Mouse (Mus musculus) cerebellum, adult (tissue): ENCODE results near the gene Gbp7.
A peak's percentile ranks its signal among the peaks of the same experiment; 100 is the strongest.

Experiments
- ATAC-seq: cut with Nextera tagmentation; 2 replicates; pipeline ENCODE4 v1.9.2; 2017; ENCODE audit warnings: mild to moderate bottlenecking, moderate library complexity, mixed read lengths; ENCODE audit not compliant: insufficient number of reproducible peaks, low FRiP score, low TSS enrichment

Gene Gbp7

DNA sequence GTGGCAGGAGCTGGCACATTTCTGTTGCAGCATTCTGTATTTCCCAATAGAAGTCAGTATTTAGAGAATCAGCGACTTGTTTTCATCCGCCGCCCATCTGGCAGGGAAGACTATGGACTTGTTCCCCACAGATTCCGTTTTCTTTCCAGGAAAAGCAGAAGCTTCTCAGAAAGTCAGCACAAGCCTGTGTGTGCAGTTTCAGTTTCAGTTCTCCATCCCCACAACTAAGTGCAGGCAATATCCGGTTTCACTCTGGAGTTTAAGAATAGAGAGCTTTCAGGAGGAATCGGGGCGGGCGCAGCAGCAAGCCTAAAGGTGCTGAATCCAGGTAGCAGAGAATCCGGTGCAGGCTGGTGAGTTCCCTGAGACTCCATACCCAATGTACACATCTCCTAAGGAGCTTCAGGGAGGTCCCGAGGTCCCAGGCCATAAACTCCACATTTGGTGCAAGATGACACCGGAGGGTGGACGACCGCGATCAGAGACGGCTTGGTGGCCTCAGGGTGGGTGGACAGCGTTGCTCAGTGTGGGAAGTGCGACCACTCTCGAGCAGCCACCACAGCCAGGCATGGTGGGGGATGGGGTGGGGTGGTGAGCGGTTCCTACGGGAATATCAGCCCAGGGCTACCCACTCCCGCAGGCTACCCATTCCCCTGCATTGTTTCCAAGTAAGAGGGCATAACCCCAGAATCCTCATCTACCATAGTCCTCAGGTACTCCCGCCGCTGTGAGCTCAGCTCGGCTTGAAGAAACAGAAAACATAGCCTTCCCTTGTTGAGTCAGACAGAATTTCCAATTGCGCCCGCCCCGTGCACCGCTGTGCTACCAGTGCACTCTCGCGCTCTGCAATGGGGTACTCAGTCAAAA lies at the start of gene Gbp7:
TSS of gene Gbp7 (plus strand) at position 256 of the 867 bp plus-strand sequence.
- ATAC-seq = peak; percentile 41

DNA sequence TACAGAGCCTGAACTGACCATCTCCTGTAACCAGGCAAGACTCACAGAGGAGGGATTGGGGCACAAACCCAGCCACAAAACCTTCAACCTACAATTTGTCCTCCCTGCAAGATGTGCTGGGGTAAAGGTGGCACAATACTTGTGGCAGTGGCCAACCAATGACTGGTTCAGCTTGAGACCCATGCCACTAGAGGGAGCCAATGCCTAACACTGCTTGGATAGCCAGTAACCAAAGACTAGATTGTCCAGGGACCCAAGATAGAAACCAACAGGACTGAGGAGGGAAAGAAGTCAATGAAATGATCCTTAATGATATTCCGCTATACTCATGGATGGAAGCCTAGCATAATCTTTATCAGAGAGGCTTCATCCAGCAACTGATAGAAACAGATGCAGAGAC lies 39.7 kb upstream of the Gbp7 start:
- peak; percentile 88 for ATAC-seq

DNA sequence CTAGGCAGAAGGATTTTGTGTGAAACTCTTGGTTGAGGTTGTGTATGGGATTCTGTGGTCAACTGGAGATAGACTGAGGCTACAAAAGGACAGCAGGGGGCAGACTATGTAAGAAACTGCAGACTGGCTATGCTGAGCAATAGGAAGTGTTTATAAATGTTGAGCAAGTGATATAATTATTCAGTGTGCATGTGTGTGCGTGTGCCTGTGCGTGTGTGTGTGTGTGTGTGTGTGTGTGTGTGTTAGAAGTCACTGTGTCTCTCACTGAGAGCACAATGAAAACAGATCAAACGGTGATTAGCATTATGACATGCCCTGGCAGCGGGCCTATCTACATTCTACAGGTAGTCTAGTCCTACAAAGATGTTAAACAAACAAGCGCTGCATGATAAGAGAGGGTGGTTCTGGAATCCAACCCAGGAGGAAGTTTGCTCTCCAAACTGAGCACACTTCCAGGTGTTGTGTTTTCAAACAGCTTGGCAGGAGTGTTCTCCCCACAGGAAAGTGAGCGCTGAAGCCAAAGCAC lies 36.5 kb upstream of the Gbp7 start, which contains the start of gene Gbp5:
TSS of gene Gbp5 (plus strand) at position 443 of the 526 bp plus-strand sequence.
- no peak for ATAC-seq

DNA sequence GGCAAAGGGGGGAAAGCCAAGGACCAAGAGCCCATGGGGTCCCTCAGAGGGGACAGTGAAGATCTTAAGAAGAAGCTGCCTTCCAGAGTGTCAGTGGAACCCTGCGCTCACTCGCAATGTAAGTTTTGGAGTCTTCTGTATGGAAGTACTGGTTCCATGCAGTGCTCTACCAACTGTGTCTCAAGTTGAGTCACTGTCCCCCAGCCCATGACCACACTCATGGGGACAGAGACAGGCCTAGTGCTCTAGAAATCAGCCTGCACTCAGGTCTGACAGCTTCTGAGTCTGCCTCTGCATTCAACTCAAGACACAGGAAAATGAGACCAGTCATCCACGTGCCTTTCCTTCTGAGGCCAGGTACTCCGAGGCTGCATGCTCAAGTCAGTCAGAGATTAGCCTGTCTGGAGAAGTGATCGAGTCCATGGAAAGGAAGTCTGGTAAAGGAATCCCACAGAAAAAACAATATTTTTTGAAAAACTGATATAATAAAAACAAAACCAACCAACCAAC lies 34.9 kb upstream of the Gbp7 start:
- ATAC-seq = no peak

DNA sequence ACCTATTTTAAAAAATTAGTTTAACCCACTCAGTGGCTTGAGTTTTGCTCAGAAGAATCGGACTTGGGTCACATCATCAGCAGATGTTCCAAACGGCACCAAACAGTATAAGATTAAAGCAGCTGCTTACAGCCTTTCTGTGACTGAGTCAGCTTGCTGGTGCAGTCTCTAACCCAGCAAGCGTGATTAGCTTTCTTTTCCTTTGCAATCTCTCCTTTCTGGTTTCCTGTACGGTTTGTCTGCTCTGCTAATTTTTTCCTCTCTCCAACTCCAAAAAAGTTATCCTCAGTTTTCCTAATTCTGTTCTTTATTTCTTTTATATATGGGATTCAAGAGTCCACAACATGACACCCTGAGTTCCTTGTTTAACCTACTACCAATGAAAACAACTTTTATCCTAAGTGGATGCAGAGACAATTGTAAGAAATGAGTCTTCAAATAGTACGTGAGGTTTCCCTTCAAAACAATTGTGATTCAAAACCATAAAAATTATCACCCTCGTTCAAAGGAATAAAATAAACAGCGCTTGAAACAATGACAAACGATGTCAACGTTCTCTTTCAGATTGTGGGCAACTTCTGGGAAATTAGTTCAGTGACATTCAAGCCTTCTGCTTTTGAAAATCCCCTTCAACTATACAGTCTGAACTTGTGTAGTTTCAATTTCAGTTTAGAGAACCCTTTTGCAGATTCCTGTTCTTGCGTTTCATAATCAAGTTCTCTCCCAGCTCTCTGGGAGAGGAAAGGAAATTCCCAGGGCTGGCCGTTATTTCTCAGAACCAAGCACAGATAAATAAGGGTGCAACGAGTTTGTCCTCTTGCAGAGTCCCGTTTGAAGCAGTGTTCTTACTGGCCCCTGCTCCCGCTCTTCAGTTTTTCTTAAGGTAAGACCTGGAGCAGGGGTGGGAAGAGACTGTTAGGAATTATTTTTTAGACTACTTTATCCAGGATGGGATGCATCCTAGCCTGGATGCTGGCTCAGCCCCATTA lies 33.7 kb upstream of the Gbp7 start:
- ATAC-seq = no peak

DNA sequence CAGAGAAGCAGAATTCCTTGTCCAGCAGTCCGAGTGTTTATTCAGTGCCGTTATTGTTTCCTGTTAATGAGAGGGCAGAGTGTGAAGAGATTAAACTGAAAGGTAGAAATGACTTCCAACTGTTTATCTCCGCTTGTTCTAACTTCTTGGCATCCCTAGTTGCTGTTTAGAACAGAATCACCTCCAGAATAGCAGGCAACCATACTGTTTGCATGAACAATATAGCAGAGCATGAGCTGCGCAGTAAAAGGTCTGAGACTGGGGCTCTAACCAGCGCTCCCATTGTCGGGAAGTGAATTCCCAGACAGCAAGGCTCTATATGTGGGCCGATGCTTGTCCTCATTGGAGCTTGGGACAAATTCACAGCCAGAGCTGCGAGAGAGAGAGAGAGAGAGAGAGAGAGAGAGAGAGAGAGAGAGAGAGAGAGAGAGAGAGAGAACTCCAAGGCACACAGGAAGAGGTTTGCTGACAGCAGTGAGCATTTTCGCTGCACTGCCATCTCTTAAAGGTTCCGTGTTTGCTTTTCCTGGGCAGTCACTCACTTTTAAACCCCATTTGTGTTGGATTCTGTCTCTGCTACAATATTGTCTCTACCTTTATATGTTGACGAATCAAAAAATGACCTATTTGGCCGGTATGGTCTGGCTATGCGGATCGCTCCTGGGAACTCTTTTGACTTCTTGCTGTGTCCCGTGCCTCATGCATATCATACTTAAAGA lies 32.9 kb upstream of the Gbp7 start:
- no peak for ATAC-seq

DNA sequence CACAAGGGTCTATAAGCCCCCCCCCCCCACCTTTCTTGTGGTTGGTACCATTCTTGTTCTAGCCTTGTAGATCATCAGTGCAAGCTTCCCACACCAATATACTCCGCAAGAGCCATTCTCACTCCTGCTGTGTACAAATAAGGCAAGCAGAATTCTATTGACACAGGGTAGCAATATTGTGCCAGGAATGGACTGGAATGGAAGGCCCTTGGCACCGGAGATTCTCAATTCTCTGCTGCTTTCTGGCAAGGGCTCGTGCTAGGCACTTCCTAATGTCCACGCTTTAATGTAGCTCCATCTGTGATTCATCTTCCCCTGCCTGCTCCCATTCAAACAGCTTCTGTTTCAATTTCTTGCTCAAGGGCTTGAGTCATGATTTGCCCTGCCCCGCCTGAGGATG lies 31.2 kb upstream of the Gbp7 start:
- peak; percentile 96 for ATAC-seq

DNA sequence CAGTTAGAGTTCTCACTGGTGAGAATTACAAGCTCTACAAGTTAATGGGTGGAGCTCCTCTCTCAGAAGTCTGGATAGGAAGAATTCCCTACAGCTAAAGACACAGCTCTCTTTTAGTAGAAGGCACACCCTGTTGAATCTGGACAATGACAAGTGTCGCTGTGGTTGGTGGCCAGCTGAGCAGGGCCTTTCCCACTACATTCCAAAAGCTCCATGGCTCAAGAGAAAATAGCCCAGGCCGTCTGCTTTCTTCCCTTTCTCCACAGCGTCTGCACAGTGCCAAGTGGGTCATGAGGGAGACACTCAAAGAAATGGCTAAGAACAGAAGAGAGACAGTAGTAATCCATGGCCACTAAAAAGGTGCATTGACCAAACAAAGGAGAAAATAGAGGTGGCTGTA lies 2.0 kb upstream of the Gbp7 start:
- no peak for ATAC-seq

DNA sequence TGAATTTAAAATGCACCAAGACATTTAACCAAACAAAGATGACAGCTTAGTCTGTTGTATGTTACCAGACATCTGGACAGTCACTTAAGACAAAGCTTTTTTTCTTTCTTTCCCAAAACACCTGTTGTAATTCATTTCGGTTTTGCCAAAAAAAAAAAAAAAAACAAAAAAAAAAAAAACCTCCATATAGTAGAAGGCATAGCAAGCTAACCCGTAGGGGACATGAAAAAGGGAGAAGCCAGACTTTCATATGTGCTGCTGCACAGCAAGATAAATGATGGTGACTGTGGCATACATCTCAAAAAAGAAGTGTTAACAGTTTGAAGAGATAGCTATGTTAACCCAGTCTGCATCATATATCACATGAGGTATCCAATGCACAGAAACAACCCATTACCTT lies 545 bp upstream of the Gbp7 start:
- ATAC-seq = no peak

DNA sequence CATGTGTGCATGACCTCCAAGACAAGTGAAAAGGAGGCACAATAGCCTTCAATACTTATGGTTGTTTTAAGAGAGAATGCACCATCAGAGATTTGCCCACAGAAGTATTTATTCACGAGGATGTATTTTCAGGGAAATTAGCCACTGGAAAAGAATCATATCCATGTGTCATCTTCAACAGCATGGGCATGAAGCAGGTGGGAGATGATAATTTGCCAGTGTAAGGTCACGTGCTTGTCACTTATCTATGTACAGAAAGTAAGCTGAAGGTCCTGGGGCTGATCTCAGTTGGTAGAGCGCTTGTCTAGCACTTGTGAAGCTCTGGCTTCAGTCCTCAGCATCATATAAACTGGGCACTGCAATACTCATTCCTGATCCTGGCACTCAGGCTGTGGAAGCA lies 1.5 kb downstream of the Gbp7 start:
- no peak for ATAC-seq

DNA sequence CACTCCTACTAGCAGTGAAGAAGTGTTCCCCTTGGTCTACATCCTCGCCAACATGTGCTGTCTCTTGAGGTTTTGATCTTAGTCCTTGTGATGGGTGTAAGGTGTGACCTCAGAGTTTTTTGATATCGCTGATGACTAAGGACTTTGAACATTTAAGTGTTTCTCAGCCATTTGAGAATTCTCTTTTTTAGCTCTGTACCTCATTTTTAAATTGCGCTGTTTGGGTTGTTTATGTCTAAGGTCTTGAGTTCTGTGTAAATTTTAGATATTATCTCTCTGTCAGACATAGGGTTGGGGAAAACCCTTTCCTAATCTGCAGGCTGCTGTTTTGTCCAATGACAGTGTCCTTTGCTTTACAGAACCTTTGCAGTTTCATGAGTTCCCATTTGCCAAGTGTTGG lies 3.0 kb downstream of the Gbp7 start:
- ATAC-seq = no peak

DNA sequence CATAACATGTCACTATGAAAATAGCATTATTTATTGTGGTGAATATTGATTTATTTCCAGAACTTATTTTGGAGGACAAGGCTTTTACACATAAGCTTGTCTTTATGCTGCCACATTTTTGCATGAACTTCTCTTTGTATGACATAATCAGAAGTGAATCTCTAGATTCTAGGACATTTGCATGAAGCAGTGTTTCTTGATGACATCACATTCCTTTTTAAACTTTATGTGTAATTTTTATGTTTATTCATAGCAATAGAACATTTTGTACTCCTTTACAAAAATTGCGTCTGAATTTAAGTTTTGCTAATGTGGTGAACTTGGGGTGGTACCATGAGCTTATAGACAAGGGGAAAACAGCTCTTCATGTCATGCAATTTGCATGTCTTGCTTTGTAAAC lies 5.5 kb downstream of the Gbp7 start:
- no peak for ATAC-seq

DNA sequence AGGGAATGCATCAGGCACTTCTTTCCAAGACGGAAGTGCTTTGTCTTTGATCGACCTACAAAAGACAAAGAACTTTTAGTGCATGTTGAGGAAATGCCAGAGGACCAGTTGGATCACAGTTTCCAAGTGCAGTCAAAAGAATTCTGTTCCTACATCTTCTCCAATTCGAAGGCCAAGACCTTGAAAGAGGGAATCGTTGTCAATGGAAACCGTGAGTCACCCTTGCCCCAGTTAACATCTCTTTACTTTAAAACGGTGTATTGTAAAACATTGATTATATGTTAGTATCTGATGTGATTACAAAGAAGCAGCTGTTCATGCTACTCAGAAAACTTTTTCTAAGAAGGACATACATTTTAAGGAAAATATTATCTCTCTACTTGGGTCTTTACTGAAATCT lies 11.2 kb downstream of the Gbp7 start:
- ATAC-seq = no peak

DNA sequence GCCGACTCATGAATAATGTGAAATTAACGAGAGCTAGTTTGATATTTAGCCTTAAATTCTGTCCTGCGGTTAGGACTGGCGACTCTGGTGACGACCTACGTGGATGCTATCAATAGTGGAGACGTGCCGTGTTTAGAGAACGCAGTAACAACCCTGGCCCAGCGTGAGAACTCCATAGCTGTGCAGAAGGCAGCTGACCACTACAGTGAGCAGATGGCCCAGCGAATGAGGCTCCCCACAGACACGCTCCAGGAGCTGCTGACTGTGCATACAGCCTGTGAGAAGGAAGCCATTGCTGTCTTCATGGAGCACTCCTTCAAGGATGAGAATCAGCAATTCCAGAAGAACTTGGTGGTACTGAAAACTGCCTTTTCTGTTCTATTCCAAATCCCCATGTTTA lies 12.6 kb downstream of the Gbp7 start:
- peak; percentile 39 for ATAC-seq

DNA sequence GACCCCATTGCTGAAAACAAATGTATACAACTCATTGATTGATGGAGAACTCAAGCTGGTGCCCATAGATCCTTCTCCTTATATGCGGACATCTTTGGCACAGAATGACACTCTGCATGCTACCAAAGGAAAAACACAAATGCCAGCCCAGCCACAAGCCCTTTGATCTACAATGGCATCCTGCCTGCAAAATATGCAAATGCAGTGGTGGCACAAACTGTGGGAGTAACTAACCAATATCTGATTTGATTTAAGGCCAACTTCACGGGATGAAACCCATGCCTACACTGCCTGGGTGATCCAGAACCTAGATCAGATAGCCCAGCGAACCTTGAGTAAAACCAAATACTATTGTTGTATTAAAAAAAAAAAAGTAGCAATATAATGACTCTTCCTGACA lies 16.5 kb downstream of the Gbp7 start:
- ATAC-seq = no peak

DNA sequence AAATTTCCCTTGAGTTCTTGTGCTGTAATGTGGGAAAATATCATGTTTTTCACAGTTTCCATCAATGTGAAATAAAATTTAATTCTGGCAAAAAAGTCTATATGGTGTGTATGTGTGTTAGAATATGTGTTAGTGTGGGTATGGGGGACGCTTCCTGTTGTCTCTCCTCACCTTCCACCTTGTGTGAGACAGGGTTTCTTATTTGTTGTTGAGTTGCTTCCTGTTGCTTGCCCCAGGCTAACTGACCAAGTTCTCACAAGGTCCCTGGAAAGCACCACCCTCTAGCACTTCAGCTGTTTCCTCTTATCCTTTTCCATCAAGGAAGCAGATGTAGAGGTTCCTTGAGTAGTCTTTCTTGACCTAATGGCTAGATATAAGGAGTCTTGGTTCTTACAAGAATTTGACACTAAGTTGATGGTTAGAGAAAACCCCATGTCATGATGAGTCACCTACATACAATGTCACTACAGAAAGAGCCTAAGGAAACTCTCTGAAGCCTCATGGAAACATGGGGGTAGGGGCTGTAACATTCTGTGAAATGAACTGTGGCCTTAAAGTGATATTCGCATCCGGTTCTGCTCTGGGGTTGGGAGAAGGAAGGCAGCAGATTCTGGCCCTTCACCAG lies 20.0 kb downstream of the Gbp7 start:
- ATAC-seq = no peak

DNA sequence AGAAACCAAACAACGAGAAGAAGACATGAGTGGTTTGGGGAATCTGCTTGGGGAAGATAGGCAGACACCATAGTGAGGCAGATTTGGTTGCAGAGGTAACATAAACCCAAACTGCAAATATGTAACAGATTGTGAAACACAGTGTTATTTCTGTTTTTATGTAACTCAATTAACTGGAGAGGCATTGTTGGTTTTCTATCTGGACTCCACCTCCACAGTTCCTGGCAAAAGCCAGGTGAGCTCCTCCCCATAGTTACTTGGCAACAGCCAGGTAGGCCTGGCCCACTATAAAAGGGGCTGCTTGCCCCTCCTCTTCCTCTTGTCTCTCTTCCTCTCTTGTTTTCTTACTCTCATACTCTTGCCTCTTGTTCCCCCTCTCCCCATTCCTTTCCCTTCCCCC lies 24.5 kb downstream of the Gbp7 start:
- no peak for ATAC-seq

DNA sequence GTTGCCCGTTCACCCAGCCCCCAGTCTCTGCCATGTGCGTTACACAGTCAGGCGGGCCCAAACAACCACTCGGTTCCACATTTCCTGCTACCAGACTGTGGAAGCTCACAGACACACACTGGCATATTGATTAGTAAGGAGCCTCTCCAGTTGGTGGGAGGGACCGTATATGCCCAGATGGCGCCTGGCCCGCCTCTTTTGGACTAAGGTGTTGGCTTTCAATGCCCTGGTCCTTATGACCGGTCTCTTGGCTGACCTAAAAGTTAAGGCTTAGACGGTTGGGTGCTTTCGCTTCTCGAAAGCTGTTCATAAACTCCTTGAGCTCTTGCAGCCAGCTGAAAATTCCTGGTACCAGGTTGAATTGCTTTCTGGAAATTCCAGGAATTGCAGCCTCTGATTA lies 25.5 kb downstream of the Gbp7 start:
- ATAC-seq = no peak

DNA sequence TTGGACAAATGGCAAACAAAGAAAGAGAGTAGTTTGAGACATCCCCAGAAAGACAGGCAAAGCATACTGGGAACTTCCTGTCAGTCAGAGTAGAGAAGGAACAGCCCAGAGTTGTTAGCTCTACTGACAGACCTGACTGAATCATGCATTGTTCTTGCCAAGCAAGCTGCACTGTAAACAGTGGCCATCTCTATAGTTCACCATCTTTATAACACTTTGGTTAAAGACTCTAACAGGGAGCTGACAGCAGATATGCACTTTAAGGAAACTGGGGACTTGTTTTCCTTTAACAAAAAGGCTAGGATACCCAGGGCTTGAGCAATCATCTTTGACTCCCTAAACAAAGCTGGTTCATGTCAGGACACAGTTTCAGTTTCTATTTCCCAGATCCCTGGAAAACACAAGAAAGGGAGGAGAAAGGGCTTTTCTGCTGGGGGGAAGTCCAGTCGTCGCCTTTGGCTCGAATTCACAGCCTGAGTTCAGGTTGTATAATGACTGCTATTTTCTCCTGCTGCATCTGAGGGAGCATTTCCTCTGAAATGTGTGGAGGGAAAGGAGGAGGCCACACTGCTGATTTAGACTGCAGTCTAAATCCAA lies 29.6 kb downstream of the Gbp7 start, which contains the start of gene Gbp3:
TSS of gene Gbp3 (plus strand) at position 395 of the 597 bp plus-strand sequence.
- ATAC-seq = no peak
